Mouse (Mus musculus) stomach, postnatal 0 days (tissue): ENCODE measurements around the gene Dclre1a. TPM values are rescaled to one million over a fixed set of nuclear protein-coding genes. Genes with fewer than 3 reads are reported as not detected.
A peak's percentile ranks its signal among the peaks of the same experiment; 100 is the strongest.

Experiments used
- ATAC-seq: fragments of 200-750 bp; cut with Nextera tagmentation; 2 replicates; pipeline ENCODE4 v1.8.0; 2017; ENCODE audit not compliant: low FRiP score, low TSS enrichment
- DNase-seq: peaks from one replicate; pipeline ENCODE4 v3.0.0-alpha.2; 2016; ENCODE audit warnings: low spot score
- H3K27ac ChIP-seq: fragments of 300-500 bp; sonication (generic); replicated peaks from 2 replicates; pipeline ENCODE4 v1.5.1; 2014; ENCODE audit warnings: mild to moderate bottlenecking, control low read depth
- H3K27me3 ChIP-seq: fragments of 300-500 bp; sonication (generic); 2 replicates; pipeline ENCODE4 v1.6.1; 2014; ENCODE audit warnings: low read length; ENCODE audit not compliant: control insufficient read depth, insufficient read depth
- H3K36me3 ChIP-seq: fragments of 300-500 bp; sonication (generic); 2 replicates; pipeline ENCODE4 v1.6.1; 2014; ENCODE audit warnings: low read length, mixed read lengths; ENCODE audit not compliant: control insufficient read depth, insufficient read depth
- H3K4me1 ChIP-seq: fragments of 300-500 bp; sonication (generic); replicated peaks from 2 replicates; pipeline ENCODE4 v1.6.1; 2014; ENCODE audit warnings: antibody characterized with exemption; ENCODE audit not compliant: control insufficient read depth, insufficient read depth
- H3K4me2 ChIP-seq: fragments of 300-500 bp; sonication (generic); replicated peaks from 2 replicates; pipeline ENCODE4 v1.6.1; 2014; ENCODE audit warnings: low read depth, mild to moderate bottlenecking, control low read depth, moderate library complexity
- H3K4me3 ChIP-seq: fragments of 300-500 bp; sonication (generic); 2 replicates; pipeline ENCODE4 v1.5.1; 2014; ENCODE audit warnings: low read depth, low read length, control low read depth
- H3K9ac ChIP-seq: fragments of 300-500 bp; sonication (generic); 2 replicates; pipeline ENCODE4 v1.6.1; 2014; ENCODE audit warnings: mild to moderate bottlenecking, low read length, control low read depth, mixed read lengths
- H3K9me3 ChIP-seq: fragments of 300-500 bp; sonication (generic); 2 replicates; pipeline ENCODE4 v1.6.1; 2016; ENCODE audit warnings: low read length; ENCODE audit not compliant: control insufficient read depth
- EP300 ChIP-seq: optimal IDR thresholded peaks from 2 replicates; pipeline ENCODE3; 2016; ENCODE audit warnings: antibody characterized with exemption
- WGBS: fragments of 180-500 bp; shearing (Covaris S2); extraction: QIAGEN DNeasy Blood & Tissue Kit; methylation state at CpG from one replicate; pipeline ENCODE4 v1.1.7; 2014; 5-methylcytosine and 5-hydroxymethylcytosine counted together
- polyA plus RNA-seq: library from polyadenylated mRNA; unstranded; fragments of >200 nt; fragmentation: Nextera tagmentation; extraction: Ambion mirVana; gene quantifications from 2 replicates; pipeline ENCODE4 v1.2.1, GENCODE M21; 2015

The Dclre1a gene
- polyA plus RNA-seq, 1 experiment from 2014 or later, result 10.7 TPM

DNA sequence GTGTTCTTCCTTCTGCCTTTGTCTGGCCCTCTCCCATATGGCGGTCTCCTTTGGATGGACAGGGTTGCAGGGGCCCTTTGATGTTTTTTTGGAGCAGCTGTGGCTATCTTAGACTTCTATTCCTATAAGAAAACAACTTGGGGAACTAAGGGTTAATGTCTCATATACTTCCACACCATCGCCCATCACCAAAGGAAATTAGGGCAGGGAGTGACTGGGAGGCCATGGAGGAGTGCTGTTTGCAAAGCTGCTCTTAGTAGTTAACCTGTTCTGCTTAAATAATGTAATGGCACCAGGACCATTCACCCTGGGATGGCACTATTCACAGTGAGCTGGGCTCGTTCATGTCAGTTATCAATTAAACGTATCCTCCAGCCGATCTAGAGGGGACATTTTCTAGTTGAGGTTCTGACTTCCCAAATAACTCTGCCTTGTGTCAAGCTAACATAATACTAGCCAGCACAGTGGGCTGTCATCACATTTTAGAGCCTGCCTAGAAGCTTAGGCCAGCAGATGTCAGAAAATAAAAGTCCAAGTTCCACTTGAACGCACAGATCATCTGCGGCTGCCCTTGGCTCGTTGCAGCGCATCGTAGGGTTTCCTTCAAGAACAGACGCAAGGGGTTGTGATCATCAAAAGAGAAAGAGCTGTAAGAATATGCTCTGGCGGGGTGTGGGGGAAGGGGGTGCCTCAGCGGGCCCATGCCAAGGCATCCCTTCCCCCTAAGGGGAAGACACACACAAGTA is 63.2 kb downstream of the Dclre1a start:
- DNase-seq, result no peak
- no peaks in the 10 kb centered on the region for H3K9me3 ChIP-seq
- 79% methylated on average over 13 of the region's 13 CpGs for WGBS
- no peak overlapping the region for H3K4me3 ChIP-seq
- no peak for TF ChIP-seq EP300
- H3K27ac ChIP-seq, result 0 out of 2 replicates have a peak overlapping the region, but pooled peaks have one; percentile 49
- H3K9ac ChIP-seq, result no peak overlapping the region
- H3K4me2 ChIP-seq, result no peak overlapping the region
- H3K4me1 ChIP-seq, result no peaks in the 10 kb centered on the region
- no peak for ATAC-seq
- no peaks in the 10 kb centered on the region for H3K36me3 ChIP-seq
- H3K27me3 ChIP-seq, result no peaks in the 10 kb centered on the region

Other genes starting within 250 kb of the Dclre1a start
- 0.33 and 0.41 TPM in 2 replicates for gene Nrap, start 158.2 kb downstream of the Dclre1a start, polyA plus RNA-seq
- 17.9 and 20.8 TPM in 2 replicates for gene Casp7, start 151.1 kb downstream of the Dclre1a start, polyA plus RNA-seq
- 3.4 and 4.7 TPM in 2 replicates for gene Plekhs1, start 86.6 kb downstream of the Dclre1a start, polyA plus RNA-seq
- 8.1 and 8.2 TPM in 2 replicates for gene Nhlrc2, start within 50 bp of the Dclre1a start, polyA plus RNA-seq
- 0.45 and 0.59 TPM in 2 replicates for gene Adrb1, start 174.0 kb upstream of the Dclre1a start, polyA plus RNA-seq